Mouse (Mus musculus) heart, embryonic 16.5 days (tissue): Measurements from ENCODE around the gene Fndc9. TPM values are rescaled to one million over a fixed set of nuclear protein-coding genes. Genes with fewer than 3 reads are reported as not detected.

ENCODE experiments used
- ATAC-seq: fragments of 200-750 bp; cut with Nextera tagmentation; replicated peaks from 2 replicates; pipeline ENCODE4 v1.8.0; 2017; ENCODE audit warnings: moderate number of reproducible peaks; ENCODE audit not compliant: insufficient read depth, low FRiP score; ENCODE audit errors: extremely low read depth
- H3K27ac ChIP-seq: fragments of 300-500 bp; sonication (generic); 2 replicates; pipeline ENCODE4 v1.5.1; 2014; ENCODE audit warnings: mild to moderate bottlenecking, low read length, control low read depth, moderate library complexity
- H3K27me3 ChIP-seq: fragments of 300-500 bp; sonication (generic); 2 replicates; pipeline ENCODE4 v1.6.1; 2014; ENCODE audit warnings: low read length, mixed read lengths; ENCODE audit not compliant: control insufficient read depth, insufficient read depth
- H3K36me3 ChIP-seq: fragments of 300-500 bp; sonication (generic); 2 replicates; pipeline ENCODE4 v1.6.1; 2014; ENCODE audit not compliant: control insufficient read depth, insufficient read depth
- H3K4me1 ChIP-seq: fragments of 300-500 bp; sonication (generic); 2 replicates; pipeline ENCODE4 v1.6.1; 2014; ENCODE audit warnings: low read length, mixed read lengths; ENCODE audit not compliant: control insufficient read depth, insufficient read depth
- H3K4me2 ChIP-seq: fragments of 300-500 bp; sonication (generic); 2 replicates; pipeline ENCODE4 v1.6.1; 2014; ENCODE audit warnings: low read depth, mild to moderate bottlenecking, control low read depth, low read length
- H3K4me3 ChIP-seq: fragments of 300-500 bp; sonication (generic); 2 replicates; pipeline ENCODE4 v1.5.1; 2014; ENCODE audit warnings: mild to moderate bottlenecking, control low read depth, low read length
- H3K9ac ChIP-seq: fragments of 300-500 bp; sonication (generic); 2 replicates; pipeline ENCODE4 v1.6.1; 2014; ENCODE audit warnings: low read length, control low read depth
- H3K9me3 ChIP-seq: fragments of 300-500 bp; sonication (generic); replicated peaks from 2 replicates; pipeline ENCODE4 v1.6.1; 2016; ENCODE audit warnings: low read length; ENCODE audit not compliant: control insufficient read depth
- WGBS: fragments of 180-500 bp; shearing (Covaris S2); extraction: QIAGEN DNeasy Blood & Tissue Kit; methylation state at CpG from one replicate; pipeline ENCODE4 v1.1.7; 2014; 5-methylcytosine and 5-hydroxymethylcytosine counted together
- polyA plus RNA-seq: library from polyadenylated mRNA; unstranded; fragments of >200 nt; fragmentation: Nextera tagmentation; extraction: Ambion mirVana; gene quantifications from 2 replicates; pipeline ENCODE4 v1.2.1, GENCODE M21; 2015

The Fndc9 gene
- polyA plus RNA-seq, 1 experiment from 2014 or later = 0.08 TPM

DNA sequence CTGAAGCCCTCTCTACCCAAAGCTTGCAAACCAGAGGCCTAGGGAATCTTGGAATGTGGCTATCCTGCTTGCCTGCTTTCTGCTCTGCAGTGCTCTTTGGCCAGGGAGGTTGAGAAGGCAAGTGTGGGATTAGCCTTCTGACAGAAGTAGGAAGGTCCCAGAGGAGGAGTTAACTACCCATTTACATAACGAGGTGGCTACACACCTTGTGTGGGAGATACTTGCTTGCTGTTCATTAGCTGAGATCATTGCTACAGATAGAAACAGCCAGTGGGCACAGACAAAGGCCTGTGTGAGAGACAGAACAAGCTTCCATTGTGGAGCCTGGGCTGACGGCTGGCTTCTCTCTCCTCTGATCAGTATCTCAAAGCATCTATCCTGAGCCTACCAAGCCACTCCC lies 25.4 kb upstream of the Fndc9 start:
- H3K36me3 ChIP-seq = no peaks in the 10 kb centered on the region
- 56% methylated on average over 2 of the region's 2 CpGs for WGBS

DNA sequence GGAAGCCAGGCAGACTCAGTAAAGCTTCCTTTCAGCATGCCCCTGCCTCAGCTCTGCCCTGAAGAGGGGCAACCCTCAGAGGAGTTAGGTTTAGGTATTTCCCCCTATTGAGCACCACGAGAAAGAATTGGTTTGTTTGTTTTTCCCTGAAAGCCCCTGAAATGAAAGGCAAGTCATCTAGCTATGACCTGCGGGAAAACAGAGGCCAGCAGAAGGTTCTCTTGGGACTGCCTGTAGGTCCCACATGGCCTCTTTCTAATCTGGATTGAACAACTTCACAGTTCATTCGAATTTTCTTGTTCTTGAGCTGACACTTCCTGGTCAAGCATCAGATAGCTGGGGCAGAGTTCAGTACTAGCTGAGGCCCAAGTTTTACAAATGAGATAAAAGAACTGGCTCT lies 23.5 kb upstream of the Fndc9 start:
- Histone ChIP-seq H3K4me1 (peaks cover 38% of the 10 kb centered on the region), H3K27ac (peak overlapping the region; percentile 43), H3K9ac (no peak overlapping the region), H3K4me2 (no peak overlapping the region), H3K4me3 (no peak overlapping the region), H3K9me3 (no peaks in the 10 kb centered on the region), H3K27me3 (no peaks in the 10 kb centered on the region), H3K36me3 (0 out of 2 replicates have a peak, but pooled peaks cover 1% of the 10 kb centered on the region)
- 25% methylated on average over 3 of the region's 3 CpGs for WGBS
- no peak for ATAC-seq

More for the DNA sequence above, 25.4 kb upstream of the Fndc9 start:
- H3K9ac ChIP-seq = no peak overlapping the region
- no peak overlapping the region for H3K4me2 ChIP-seq
- no peaks in the 10 kb centered on the region for H3K9me3 ChIP-seq
- ATAC-seq = no peak
- peaks cover 37% of the 10 kb centered on the region for H3K4me1 ChIP-seq
- H3K27ac ChIP-seq = no peak overlapping the region
- no peaks in the 10 kb centered on the region for H3K27me3 ChIP-seq
- no peak overlapping the region for H3K4me3 ChIP-seq

DNA sequence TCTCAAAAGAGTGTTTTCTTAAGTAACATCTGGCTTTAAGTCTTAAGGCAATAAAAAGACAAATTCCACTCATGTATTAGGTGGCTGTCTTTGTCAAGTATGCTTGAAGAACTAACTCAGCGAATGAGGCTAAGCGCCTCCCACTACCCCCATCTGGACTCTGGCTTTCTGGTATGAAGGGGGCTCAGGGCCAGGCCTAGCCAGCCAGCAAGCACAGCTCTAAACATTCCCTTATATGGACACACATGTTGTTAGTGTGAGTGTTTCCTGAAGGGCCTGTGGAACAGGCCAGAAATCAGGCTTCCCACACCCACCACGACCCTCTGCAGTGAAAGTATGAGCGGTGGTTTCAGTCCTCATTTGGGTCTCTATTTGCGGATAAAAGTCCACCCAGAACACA lies 21.5 kb upstream of the Fndc9 start:
- WGBS = 32% methylated on average over 5 of the region's 5 CpGs
- peak overlapping the region; percentile 56 for H3K9ac ChIP-seq
- peak; percentile 62 for ATAC-seq

DNA sequence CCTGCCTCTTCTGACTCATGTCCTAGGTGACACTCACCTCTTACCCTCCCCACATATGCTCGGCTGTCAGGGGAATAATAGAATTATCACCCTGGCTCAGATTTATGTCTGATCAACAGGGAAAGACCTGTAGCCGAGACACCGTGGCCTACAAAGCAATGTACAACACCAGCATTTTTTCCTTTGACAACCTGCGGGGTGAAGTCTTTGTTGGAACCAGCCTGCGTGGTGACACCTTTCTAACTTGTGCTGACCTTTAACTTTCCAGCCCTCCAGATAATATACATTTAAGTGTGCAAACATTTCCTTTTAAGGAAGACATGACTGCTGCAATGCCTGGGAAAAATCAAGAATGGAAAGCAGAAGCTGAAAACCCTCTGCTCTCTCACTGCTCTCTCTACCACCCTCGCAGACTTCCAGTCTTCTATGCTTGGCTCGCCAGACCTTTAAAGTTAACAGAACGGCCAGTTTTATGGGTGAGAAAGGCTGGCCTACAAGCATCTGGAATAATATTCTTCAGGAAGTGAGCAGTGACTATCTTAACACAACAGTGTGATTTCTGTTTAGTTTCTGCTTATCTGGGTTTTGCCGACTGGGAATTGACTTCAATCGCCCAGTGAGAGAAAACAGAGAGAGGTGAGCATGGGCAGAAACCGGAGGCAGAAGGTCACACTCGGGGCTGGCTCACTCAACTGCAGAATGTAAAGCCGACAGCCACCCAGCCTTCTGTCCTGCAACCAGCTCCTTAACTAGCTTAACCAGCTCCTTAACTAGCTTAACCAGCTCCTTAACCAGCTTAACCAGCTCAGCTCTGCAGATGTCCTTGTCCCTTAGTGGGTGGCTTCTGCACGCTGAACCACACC lies 20.7 kb upstream of the Fndc9 start:
- Histone ChIP-seq H3K36me3 (0 out of 2 replicates have a peak, but pooled peaks cover 2% of the 10 kb centered on the region), H3K27ac (peak overlapping the region; percentile 92), H3K4me3 (no peak overlapping the region), H3K9ac (peak overlapping the region; percentile 56), H3K4me1 (peaks cover 38% of the 10 kb centered on the region), H3K27me3 (no peaks in the 10 kb centered on the region), H3K9me3 (no peaks in the 10 kb centered on the region), H3K4me2 (peak overlapping the region; percentile 51)
- peak; percentile 56 for ATAC-seq
- WGBS = 19% methylated on average over 14 of the region's 14 CpGs

More for the DNA sequence above, 21.5 kb upstream of the Fndc9 start:
- Histone ChIP-seq H3K4me2 (no peak overlapping the region), H3K4me3 (no peak overlapping the region), H3K9me3 (no peaks in the 10 kb centered on the region), H3K27me3 (no peaks in the 10 kb centered on the region), H3K4me1 (peaks cover 38% of the 10 kb centered on the region), H3K36me3 (0 out of 2 replicates have a peak, but pooled peaks cover 2% of the 10 kb centered on the region), H3K27ac (peak overlapping the region; percentile 92)

- peak overlapping the region; percentile 51 for H3K4me2 ChIP-seq
- peaks cover 38% of the 10 kb centered on the region for H3K4me1 ChIP-seq
- H3K36me3 ChIP-seq = 0 out of 2 replicates have a peak, but pooled peaks cover 2% of the 10 kb centered on the region
- peak; percentile 73 for ATAC-seq
- 9% methylated on average over 3 of the region's 3 CpGs for WGBS
- H3K9me3 ChIP-seq = no peaks in the 10 kb centered on the region
- H3K9ac ChIP-seq = peak overlapping the region; percentile 45
- peak overlapping the region; percentile 92 for H3K27ac ChIP-seq
- H3K27me3 ChIP-seq = no peaks in the 10 kb centered on the region
- H3K4me3 ChIP-seq = no peak overlapping the region
These were observed 20.0 kb upstream of the Fndc9 start for GRCm38 (mm10) chr11:46215354-46215753.

DNA sequence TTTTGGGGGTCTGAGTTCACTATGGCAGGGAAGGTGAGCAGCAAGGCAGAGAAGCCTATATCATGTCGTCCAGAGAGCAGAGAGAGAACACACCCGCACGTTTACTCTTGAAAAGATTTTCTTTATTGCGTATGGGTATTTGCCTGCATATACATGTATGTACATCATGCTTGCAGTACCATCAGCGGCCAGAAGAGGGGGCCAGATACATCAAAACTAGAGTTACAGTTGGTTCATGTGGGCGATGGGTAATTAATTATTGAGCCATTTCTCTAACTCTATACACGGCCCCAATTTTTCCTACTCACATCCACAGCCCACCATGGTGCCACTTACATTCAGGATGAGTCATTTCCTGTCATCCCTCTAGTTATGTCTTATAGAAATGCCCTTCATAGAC lies 18.7 kb upstream of the Fndc9 start:
- Histone ChIP-seq H3K4me3 (no peak overlapping the region), H3K4me2 (no peak overlapping the region), H3K4me1 (peaks cover 29% of the 10 kb centered on the region), H3K36me3 (0 out of 2 replicates have a peak, but pooled peaks cover 2% of the 10 kb centered on the region), H3K9ac (no peak overlapping the region), H3K27me3 (no peaks in the 10 kb centered on the region), H3K9me3 (no peaks in the 10 kb centered on the region), H3K27ac (no peak overlapping the region)
- no peak for ATAC-seq
- WGBS = 74% methylated on average over 7 of the region's 7 CpGs

- Histone ChIP-seq H3K4me1 (peaks cover 24% of the 10 kb centered on the region), H3K27ac (no peak overlapping the region), H3K4me3 (no peak overlapping the region), H3K27me3 (no peaks in the 10 kb centered on the region), H3K36me3 (0 out of 2 replicates have a peak, but pooled peaks cover 2% of the 10 kb centered on the region), H3K9ac (no peak overlapping the region), H3K9me3 (no peaks in the 10 kb centered on the region), H3K4me2 (no peak overlapping the region)
- 85% methylated on average over 9 of the region's 9 CpGs for WGBS
- no peak for ATAC-seq
These were observed 17.6 kb upstream of the Fndc9 start for GRCm38 (mm10) chr11:46217686-46218085.

DNA sequence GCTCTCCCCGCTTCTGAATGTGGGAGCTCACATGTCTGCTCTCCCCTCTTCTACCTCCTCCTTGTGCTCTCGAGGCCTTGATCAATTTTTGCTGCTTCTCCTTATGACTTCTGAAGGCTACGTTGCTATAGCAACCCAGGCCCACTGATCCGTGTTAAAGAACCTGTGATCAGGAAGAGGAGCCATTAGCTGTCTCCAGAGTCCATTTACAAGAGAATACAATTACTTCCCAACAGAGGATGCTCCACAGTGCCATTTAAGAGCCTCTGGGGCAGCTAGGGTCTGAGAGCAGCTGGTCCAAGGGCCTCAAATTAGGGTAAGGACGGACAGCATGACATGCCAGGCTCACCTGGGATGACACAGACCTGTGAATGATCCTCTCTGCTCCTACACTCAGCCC lies 16.7 kb upstream of the Fndc9 start:
- Histone ChIP-seq H3K4me3 (no peak overlapping the region), H3K27ac (no peak overlapping the region), H3K9ac (no peak overlapping the region), H3K36me3 (0 out of 2 replicates have a peak, but pooled peaks cover 2% of the 10 kb centered on the region), H3K4me1 (peaks cover 18% of the 10 kb centered on the region), H3K9me3 (no peaks in the 10 kb centered on the region), H3K27me3 (no peaks in the 10 kb centered on the region), H3K4me2 (no peak overlapping the region)
- WGBS = 62% methylated on average over 5 of the region's 5 CpGs
- ATAC-seq = no peak

GRCm38 (mm10) chr11:46219380-46219779 lies 16.0 kb upstream of the Fndc9 start:
- H3K4me3 ChIP-seq = no peak overlapping the region
- H3K9me3 ChIP-seq = no peaks in the 10 kb centered on the region
- WGBS = 85% methylated on average over 9 of the region's 9 CpGs
- no peak overlapping the region for H3K9ac ChIP-seq
- peaks cover 12% of the 10 kb centered on the region for H3K4me1 ChIP-seq
- no peak for ATAC-seq
- no peak overlapping the region for H3K4me2 ChIP-seq
- H3K27me3 ChIP-seq = no peaks in the 10 kb centered on the region
- no peak overlapping the region for H3K27ac ChIP-seq
- 0 out of 2 replicates have a peak, but pooled peaks cover 2% of the 10 kb centered on the region for H3K36me3 ChIP-seq
